In the genomic region with DNA sequence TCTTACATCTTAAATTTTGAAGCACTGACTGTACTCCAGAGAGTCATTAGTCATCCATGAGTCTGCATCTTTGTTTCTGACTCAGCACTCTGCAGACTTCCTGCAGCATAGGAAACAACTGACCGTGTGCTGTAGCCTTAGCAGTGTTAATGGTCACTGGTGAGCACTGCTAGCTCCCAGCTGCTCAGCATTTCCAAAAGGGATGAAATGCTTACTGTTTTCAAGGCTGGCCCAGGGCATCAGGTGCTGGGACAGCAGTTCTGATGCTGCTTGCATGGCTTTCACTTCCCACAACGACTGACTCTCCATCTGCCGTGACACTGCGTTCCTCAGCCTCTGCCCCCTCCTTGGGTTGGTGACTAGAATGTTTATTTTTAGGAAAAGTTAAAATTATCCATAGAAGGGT, we compare ENCODE assay signal across 10 mouse cellular contexts. TPM values are rescaled to one million over a fixed set of nuclear protein-coding genes. Genes with fewer than 3 reads are reported as not detected.
DNase-seq lines count a peak whose midpoint lies in the region; ATAC-seq lines count a peak whose summit lies in the region.
"Had no signal": no experiment of that assay in that cellular context is flagged by ENCODE, and none has a peak within 500 bp of the region (broad histone marks: within the 10 kb centered on the region; RNA-seq: fewer than 3 reads in every experiment).

No protein-coding gene starts in this region.

- peak; percentile 11 for DNase-seq in kidney, adult 9 months
- DNase-seq in kidney, postnatal 25 days: no peak
- DNase-seq in 3134 (ENCODE audit: extremely low read depth, insufficient read length, low spot score) (peak; percentile 71), MEL-GATA-1-ER (ENCODE audit: extremely low read depth, low read depth) (peak; percentile 22)
- peak; percentile 16 to 21 for DNase-seq in heart, adult 9 months (ENCODE audit: low spot score in 2 of 2)
- no peak for DNase-seq in T-cell, adult 2 months (ENCODE audit: low spot score)
- no peak for DNase-seq in thymus, postnatal 14 days

- peak; percentile 94 for ATAC-seq in liver, embryonic 16.5 days (ENCODE audit: low read depth)

- peaks cover 10% of the 10 kb centered on the region for H3K4me1 ChIP-seq in liver, embryonic 16.5 days (ENCODE audit: control insufficient read depth, low read depth, low read length)

- no peak overlapping the region for H3K4me3 ChIP-seq in liver, embryonic 16.5 days (ENCODE audit: low read depth, low read length)

- WGBS in liver, embryonic 16.5 days (ENCODE audit: insufficient replicate concordance): 33% methylated on average over 4 of the region's 4 CpGs

- peak overlapping the region; percentile 19; the same call in 1 of the 2 replicates for H3K4me2 ChIP-seq in liver, embryonic 16.5 days (ENCODE audit: low read depth, low read length)

- no peaks in the 10 kb centered on the region for H3K36me3 ChIP-seq in liver, embryonic 16.5 days (ENCODE audit: control insufficient read depth, insufficient read depth)

- no peaks in the 10 kb centered on the region for H3K27me3 ChIP-seq in liver, embryonic 16.5 days (ENCODE audit: control insufficient read depth, insufficient read depth, low read depth, low read length)

- H3K27ac ChIP-seq in liver, embryonic 16.5 days (ENCODE audit: low read length): peak overlapping the region; percentile 71

- H3K9me3 ChIP-seq in liver, embryonic 16.5 days (replicated peaks; ENCODE audit: control insufficient read depth, low read length): no peaks in the 10 kb centered on the region

- no peak overlapping the region for H3K9ac ChIP-seq in liver, embryonic 16.5 days (ENCODE audit: low read depth, low read length)

RNA-seq across cellular contexts. Expression of gene AL731706.1, which starts 29.8 kb away (rescaled TPM):
- polyA plus RNA-seq in liver, embryonic 16.5 days (2015; fragmentation: Nextera tagmentation; extraction: Ambion mirVana): 13.9 TPM in 2 replicates

RNA-seq across cellular contexts. Expression of gene Mkks, which starts 29.8 kb away (rescaled TPM):
- polyA plus RNA-seq in liver, embryonic 16.5 days (2015; fragmentation: Nextera tagmentation; extraction: Ambion mirVana): 4.0 and 5.0 TPM in 2 replicates

RNA-seq across cellular contexts. Expression of gene Slx4ip, which starts 30.0 kb away (rescaled TPM):
- 2.3 and 2.7 TPM in 2 replicates for polyA plus RNA-seq in liver, embryonic 16.5 days (2015; fragmentation: Nextera tagmentation; extraction: Ambion mirVana)

RNA-seq across cellular contexts. Expression of gene AL731706.2, which starts 35.5 kb away (rescaled TPM):
- polyA plus RNA-seq in liver, embryonic 16.5 days (2015; fragmentation: Nextera tagmentation; extraction: Ambion mirVana): 14.6 and 16.3 TPM in 2 replicates
- polyA plus RNA-seq: cortical plate, adult 2 months; liver, adult 2 months had no signal

Comparison
In these comparisons a context has a peak if more than half of its experiments do, and no peak if none do; other contexts are left out.
1. DNase-seq: peak in kidney, adult 9 months (single experiment), 3134 (single experiment), MEL-GATA-1-ER (single experiment) and heart, adult 9 months (2 of 2); none in kidney, postnatal 25 days (0 of 2), T-cell, adult 2 months (single experiment) and thymus, postnatal 14 days (single experiment).